Mouse (Mus musculus): Measurements from ENCODE around the gene E2f1. TPM values are rescaled to one million over a fixed set of nuclear protein-coding genes. Genes with fewer than 3 reads are reported as not detected.

E2f1 gene
- 7.2 and 8.6 TPM in 2 replicates for polyA plus RNA-seq (2014; fragmentation: Nextera tagmentation; extraction: Ambion mirVana)

DNA sequence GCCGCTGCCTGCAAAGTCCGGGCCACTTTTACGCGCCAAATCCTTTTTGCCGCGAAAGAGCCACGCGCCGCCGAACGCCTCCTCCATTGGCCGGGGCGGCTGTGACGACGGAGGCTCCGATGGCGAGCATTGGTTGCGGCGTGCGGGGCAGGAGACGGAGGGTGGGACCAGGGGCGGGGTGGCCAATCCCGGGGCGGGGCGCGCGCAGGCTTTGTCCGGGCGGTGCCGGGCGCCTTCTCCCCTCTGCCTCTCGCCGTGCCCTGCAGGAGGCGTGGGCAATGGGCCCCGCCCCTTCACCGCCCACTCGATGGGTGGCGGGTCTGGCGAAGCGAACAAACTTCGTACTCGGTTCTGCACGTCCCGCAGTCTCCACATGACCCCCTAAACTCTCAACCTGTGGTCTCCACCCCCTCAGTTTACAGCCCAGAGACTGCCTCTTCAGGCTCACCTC is at the start of gene E2f1:
Gene E2f1, minus strand, starts transcription at position 57 of the 451 bp plus-strand sequence.
- Histone ChIP-seq H3K4me1 (ENCODE audit: control insufficient read depth, insufficient read depth, low read length) (peaks cover 11% of the 10 kb centered on the region), H3K4me2 (ENCODE audit: low read depth, low read length) (peak within 1 kb of the TSS; percentile 83), H3K27ac (replicated peaks; ENCODE audit: low read depth, low read length) (peak within 1 kb of the TSS; percentile 87), H3K9ac (replicated peaks; ENCODE audit: low read length) (peak within 1 kb of the TSS; percentile 89), H3K36me3 (replicated peaks; ENCODE audit: control insufficient read depth, insufficient read depth, low read depth, low read length) (no peaks in the 10 kb centered on the region), H3K4me3 (ENCODE audit: low read depth, low read length) (peak within 1 kb of the TSS; percentile 86), H3K9me3 (replicated peaks; ENCODE audit: control insufficient read depth, low read length) (no peaks in the 10 kb centered on the region), H3K27me3 (ENCODE audit: control insufficient read depth, insufficient read depth, low read length) (no peaks in the 10 kb centered on the region)
- WGBS: 0% methylated on average over 29 of the region's 44 CpGs
- peak; percentile 97 for DNase-seq (ENCODE audit: low spot score)
- ATAC-seq (replicated peaks; ENCODE audit: insufficient number of reproducible peaks, low FRiP score, low TSS enrichment, low read depth): peak; percentile 96

GRCm38 (mm10) chr2:154617061-154617460 is 47.4 kb upstream of the E2f1 start:
- Histone ChIP-seq H3K27me3 (ENCODE audit: control insufficient read depth, insufficient read depth, low read length) (no peaks in the 10 kb centered on the region), H3K36me3 (replicated peaks; ENCODE audit: control insufficient read depth, insufficient read depth, low read depth, low read length) (no peaks in the 10 kb centered on the region), H3K9ac (replicated peaks; ENCODE audit: low read length) (no peak overlapping the region), H3K4me1 (ENCODE audit: control insufficient read depth, insufficient read depth, low read length) (no peaks in the 10 kb centered on the region), H3K4me3 (ENCODE audit: low read depth, low read length) (no peak overlapping the region), H3K27ac (replicated peaks; ENCODE audit: low read depth, low read length) (no peak overlapping the region), H3K9me3 (replicated peaks; ENCODE audit: control insufficient read depth, low read length) (no peaks in the 10 kb centered on the region), H3K4me2 (ENCODE audit: low read depth, low read length) (no peak overlapping the region)
- no peak for DNase-seq (ENCODE audit: low spot score)
- 86% methylated on average over 3 of the region's 3 CpGs for WGBS
- no peak for ATAC-seq (replicated peaks; ENCODE audit: insufficient number of reproducible peaks, low FRiP score, low TSS enrichment, low read depth)

- Histone ChIP-seq H3K27me3 (ENCODE audit: control insufficient read depth, insufficient read depth, low read length) (no peaks in the 10 kb centered on the region), H3K4me2 (ENCODE audit: low read depth, low read length) (no peak overlapping the region), H3K4me1 (ENCODE audit: control insufficient read depth, insufficient read depth, low read length) (no peaks in the 10 kb centered on the region), H3K4me3 (ENCODE audit: low read depth, low read length) (no peak overlapping the region), H3K9me3 (replicated peaks; ENCODE audit: control insufficient read depth, low read length) (no peaks in the 10 kb centered on the region), H3K27ac (replicated peaks; ENCODE audit: low read depth, low read length) (no peak overlapping the region), H3K9ac (replicated peaks; ENCODE audit: low read length) (no peak overlapping the region), H3K36me3 (replicated peaks; ENCODE audit: control insufficient read depth, insufficient read depth, low read depth, low read length) (no peaks in the 10 kb centered on the region)
- ATAC-seq (replicated peaks; ENCODE audit: insufficient number of reproducible peaks, low FRiP score, low TSS enrichment, low read depth) (no peak), DNase-seq (ENCODE audit: low spot score) (no peak)
- 90% methylated on average over 5 of the region's 5 CpGs for WGBS
Measured at GRCm38 (mm10) chr2:154615674-154616073, 46.0 kb upstream of the E2f1 start.

- ATAC-seq (replicated peaks; ENCODE audit: insufficient number of reproducible peaks, low FRiP score, low TSS enrichment, low read depth) (no peak), DNase-seq (ENCODE audit: low spot score) (no peak)
- Histone ChIP-seq H3K27ac (replicated peaks; ENCODE audit: low read depth, low read length) (no peak overlapping the region), H3K9me3 (replicated peaks; ENCODE audit: control insufficient read depth, low read length) (no peaks in the 10 kb centered on the region), H3K4me1 (ENCODE audit: control insufficient read depth, insufficient read depth, low read length) (no peaks in the 10 kb centered on the region), H3K4me2 (ENCODE audit: low read depth, low read length) (no peak overlapping the region), H3K27me3 (ENCODE audit: control insufficient read depth, insufficient read depth, low read length) (no peaks in the 10 kb centered on the region), H3K9ac (replicated peaks; ENCODE audit: low read length) (no peak overlapping the region), H3K4me3 (ENCODE audit: low read depth, low read length) (no peak overlapping the region), H3K36me3 (replicated peaks; ENCODE audit: control insufficient read depth, insufficient read depth, low read depth, low read length) (no peaks in the 10 kb centered on the region)
- WGBS: 76% methylated on average over 19 of the region's 19 CpGs
Measured at GRCm38 (mm10) chr2:154614841-154615576, 45.3 kb upstream of the E2f1 start.

DNA sequence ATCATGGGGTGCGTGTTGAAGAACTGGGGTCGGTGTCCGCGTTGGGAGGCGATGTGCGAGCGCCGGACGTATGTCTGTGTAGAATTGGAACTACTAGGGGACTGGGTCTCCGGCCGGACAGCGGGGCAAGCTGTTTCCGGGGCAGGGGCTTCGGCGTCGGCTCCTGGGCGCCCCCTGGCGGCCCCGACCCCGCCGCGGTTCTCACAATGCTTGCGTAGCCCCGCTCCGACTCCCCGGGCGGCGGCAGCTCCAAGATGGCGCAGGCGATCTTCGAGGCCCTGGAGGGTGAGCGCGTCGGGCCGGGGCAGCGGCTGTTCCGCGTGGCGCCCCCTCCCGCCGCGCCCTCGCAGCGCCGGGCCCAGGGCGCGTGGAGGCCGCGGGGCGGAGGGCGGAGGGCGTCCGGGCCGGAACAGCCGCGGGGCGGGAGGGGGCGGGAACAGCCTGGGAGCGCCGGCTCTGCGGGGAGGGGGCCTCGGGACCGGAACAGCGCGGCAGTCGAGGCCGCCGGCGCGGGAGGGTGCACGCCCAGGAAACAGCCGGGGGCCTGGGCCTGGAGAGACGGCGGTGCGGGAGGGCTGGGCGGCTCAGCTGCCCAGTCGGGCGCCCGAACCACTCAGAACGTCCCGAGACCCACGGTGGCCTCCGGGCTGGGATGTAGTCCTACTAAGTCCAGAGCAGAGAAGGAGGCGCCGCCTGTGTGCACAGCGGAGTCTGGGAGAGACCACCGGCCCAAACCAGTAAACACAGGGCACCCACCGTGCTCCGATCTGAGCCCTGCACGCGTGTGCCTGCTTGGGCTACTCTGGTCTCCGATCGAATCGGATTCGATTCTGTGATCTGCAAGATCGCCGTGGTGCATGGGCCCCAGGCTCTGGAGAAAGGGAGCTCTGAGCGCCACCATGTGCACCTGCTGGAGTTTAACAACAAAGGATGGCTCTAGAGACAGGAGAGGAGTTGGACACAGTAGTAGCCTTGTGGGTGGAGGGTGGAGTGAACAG is 43.7 kb upstream of the E2f1 start, which contains the start of the genes Zfp341 and 4930519P11Rik:
Gene Zfp341, plus strand, starts transcription at position 180 of the 998 bp plus-strand sequence.
Gene 4930519P11Rik, minus strand, starts transcription at position 320 of the 998 bp plus-strand sequence.
- DNase-seq (ENCODE audit: low spot score) (peak; percentile 94), ATAC-seq (replicated peaks; ENCODE audit: insufficient number of reproducible peaks, low FRiP score, low TSS enrichment, low read depth) (peak; percentile 92)
- Histone ChIP-seq H3K4me3 (ENCODE audit: low read depth, low read length) (peak within 1 kb of the TSS; percentile 57), H3K4me1 (ENCODE audit: control insufficient read depth, insufficient read depth, low read length) (no peaks in the 10 kb centered on the region), H3K36me3 (replicated peaks; ENCODE audit: control insufficient read depth, insufficient read depth, low read depth, low read length) (no peaks in the 10 kb centered on the region), H3K4me2 (ENCODE audit: low read depth, low read length) (peak within 1 kb of the TSS; percentile 83), H3K9ac (replicated peaks; ENCODE audit: low read length) (peak within 1 kb of the TSS; percentile 87), H3K9me3 (replicated peaks; ENCODE audit: control insufficient read depth, low read length) (no peaks in the 10 kb centered on the region), H3K27ac (replicated peaks; ENCODE audit: low read depth, low read length) (peak within 1 kb of the TSS; percentile 91), H3K27me3 (ENCODE audit: control insufficient read depth, insufficient read depth, low read length) (no peaks in the 10 kb centered on the region)
- WGBS: under 1% methylated on average over 69 of the region's 98 CpGs

DNA sequence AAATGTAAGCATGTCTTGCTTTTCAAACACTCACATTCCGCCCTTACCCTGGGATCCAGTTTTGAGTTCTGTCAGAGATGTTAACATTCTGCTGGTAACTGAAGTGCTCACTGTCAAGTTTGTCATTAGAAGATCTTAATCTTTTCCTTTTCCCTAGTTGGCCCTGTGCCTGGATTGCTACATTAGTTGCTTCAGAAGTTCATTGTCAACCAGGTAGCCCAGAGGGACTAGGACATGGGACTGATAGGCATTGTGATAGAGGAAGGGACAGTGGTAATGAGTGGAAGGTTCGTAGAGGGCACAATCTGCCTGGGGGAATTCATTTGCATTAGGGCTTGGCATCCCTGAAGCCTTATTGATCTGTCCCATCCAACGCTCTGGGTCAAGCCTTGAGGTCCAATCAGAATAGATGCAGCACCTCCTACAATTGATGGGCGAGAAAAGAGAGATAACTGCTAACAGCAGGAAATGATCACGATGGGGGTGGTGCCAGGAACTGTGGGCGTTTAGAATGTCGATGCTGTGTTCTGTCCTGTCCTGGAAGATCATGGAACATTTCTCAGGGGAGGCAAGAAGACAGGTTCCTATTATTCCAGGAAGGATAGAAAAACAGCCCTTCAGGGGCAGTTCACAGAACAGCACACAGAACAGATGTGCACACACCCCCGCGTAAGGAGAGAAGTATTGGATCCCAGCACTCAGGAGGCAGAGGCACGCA is 39.5 kb upstream of the E2f1 start:
- Histone ChIP-seq H3K36me3 (replicated peaks; ENCODE audit: control insufficient read depth, insufficient read depth, low read depth, low read length) (no peaks in the 10 kb centered on the region), H3K9me3 (replicated peaks; ENCODE audit: control insufficient read depth, low read length) (no peaks in the 10 kb centered on the region), H3K9ac (replicated peaks; ENCODE audit: low read length) (no peak overlapping the region), H3K27ac (replicated peaks; ENCODE audit: low read depth, low read length) (no peak overlapping the region), H3K4me1 (ENCODE audit: control insufficient read depth, insufficient read depth, low read length) (no peaks in the 10 kb centered on the region), H3K4me2 (ENCODE audit: low read depth, low read length) (no peak overlapping the region), H3K4me3 (ENCODE audit: low read depth, low read length) (no peak overlapping the region), H3K27me3 (ENCODE audit: control insufficient read depth, insufficient read depth, low read length) (no peaks in the 10 kb centered on the region)
- WGBS: 60% methylated on average over 10 of the region's 10 CpGs
- ATAC-seq (replicated peaks; ENCODE audit: insufficient number of reproducible peaks, low FRiP score, low TSS enrichment, low read depth) (no peak), DNase-seq (ENCODE audit: low spot score) (no peak)

- no peak overlapping the region for H3K4me2 ChIP-seq (ENCODE audit: low read depth, low read length)
- H3K27ac ChIP-seq (replicated peaks; ENCODE audit: low read depth, low read length): no peak overlapping the region
- no peaks in the 10 kb centered on the region for H3K4me1 ChIP-seq (ENCODE audit: control insufficient read depth, insufficient read depth, low read length)
- 90% methylated on average over 1 of the region's 1 CpGs for WGBS
- DNase-seq (ENCODE audit: low spot score) (no peak), ATAC-seq (replicated peaks; ENCODE audit: insufficient number of reproducible peaks, low FRiP score, low TSS enrichment, low read depth) (no peak)
- no peaks in the 10 kb centered on the region for H3K36me3 ChIP-seq (replicated peaks; ENCODE audit: control insufficient read depth, insufficient read depth, low read depth, low read length)
- H3K9ac ChIP-seq (replicated peaks; ENCODE audit: low read length): no peak overlapping the region
- H3K27me3 ChIP-seq (ENCODE audit: control insufficient read depth, insufficient read depth, low read length): no peaks in the 10 kb centered on the region
- H3K9me3 ChIP-seq (replicated peaks; ENCODE audit: control insufficient read depth, low read length): no peaks in the 10 kb centered on the region
- no peak overlapping the region for H3K4me3 ChIP-seq (ENCODE audit: low read depth, low read length)
Measured at GRCm38 (mm10) chr2:154606965-154607364, 37.3 kb upstream of the E2f1 start.
